Mouse (Mus musculus): Measurements from ENCODE around the gene Fkbp5.

Gene Fkbp5

DNA sequence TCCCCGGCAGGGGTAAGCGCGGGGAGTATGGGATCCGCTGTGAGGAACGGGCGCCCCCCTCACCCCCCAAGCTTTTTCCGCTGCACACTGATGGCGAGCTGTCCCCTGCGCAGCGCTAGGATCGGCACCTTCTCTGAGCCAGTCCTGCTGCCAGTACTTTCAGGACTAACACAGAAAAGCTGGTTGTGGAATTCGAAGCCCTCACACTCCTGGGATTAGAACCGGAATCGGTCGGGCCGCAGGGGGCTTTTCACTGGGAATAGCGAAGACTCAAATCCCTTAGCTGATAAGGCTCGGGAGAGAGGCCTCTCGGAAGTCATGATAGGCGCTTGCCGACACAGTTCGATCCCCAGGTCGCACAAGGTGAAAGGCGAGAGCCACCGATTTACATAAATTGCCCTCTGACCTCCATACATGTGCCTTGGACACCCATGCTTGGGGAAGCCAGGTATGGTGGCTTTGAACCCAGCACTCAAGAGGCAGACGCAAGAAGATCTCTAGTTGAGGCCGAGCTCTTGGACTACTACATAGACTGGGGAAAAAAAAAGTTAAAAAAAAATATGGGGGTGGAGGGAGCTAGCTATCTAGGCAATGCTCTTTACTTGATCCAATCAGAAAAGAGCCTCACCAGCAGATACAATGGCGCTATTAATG lies 6.2 kb upstream of the Fkbp5 start:
- DNase-seq, result no peak

DNA sequence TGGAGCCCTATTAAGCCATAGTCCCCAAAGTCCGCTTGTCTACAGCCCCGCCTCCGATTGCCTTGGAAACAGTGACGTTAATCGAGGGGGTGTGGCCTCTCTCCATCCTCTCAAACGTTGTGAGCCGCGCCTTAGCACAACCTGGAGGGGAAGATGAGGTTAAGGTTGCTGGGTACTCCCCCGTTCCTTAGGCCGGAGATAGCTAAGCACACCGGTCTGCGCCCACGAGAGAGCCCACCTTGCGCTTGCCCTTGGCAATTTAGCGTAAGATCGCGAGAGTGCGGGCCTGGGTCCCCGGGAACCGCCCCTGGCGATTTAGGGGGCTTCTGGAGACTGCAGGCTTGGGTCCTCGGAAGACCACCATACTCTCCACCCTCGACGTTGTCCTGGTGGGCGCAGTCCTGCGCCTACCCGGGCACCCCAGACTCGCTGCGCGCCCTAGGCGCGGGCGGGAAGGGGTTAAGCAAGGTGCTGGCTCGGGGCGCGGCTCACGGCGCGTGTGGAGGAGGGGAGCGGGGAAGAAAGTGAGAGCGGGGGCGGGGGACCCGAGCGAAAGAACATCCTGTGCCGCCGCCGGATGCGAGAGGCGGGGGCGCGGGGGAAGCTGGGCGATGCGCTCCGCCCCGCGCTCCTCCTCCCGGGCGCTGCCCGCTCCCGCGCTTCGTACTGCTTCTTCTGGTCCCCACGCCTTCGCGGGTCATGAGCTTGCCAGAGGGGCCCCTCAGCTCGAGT lies 5.5 kb upstream of the Fkbp5 start:
- peak; percentile 97 for DNase-seq

DNA sequence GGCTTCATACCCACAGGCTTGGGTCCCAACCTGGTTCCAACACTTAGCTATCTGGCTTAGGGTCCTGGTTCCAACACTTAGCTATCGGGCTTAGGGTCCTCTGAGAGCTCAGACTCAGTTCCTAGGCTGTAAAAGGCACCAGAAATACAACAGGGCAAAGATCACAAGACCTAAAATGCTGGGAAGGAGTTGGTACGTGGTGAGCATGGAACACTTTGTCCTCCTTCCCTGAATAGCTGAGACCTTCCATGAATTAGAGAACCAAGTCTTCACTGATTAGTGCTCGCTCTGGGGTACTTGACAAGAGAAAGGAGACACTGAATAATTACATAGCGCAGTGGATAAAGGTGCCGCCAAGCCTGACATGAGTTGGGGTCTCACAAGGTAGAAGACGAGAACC lies 4.6 kb upstream of the Fkbp5 start:
- DNase-seq, result peak; percentile 64

DNA sequence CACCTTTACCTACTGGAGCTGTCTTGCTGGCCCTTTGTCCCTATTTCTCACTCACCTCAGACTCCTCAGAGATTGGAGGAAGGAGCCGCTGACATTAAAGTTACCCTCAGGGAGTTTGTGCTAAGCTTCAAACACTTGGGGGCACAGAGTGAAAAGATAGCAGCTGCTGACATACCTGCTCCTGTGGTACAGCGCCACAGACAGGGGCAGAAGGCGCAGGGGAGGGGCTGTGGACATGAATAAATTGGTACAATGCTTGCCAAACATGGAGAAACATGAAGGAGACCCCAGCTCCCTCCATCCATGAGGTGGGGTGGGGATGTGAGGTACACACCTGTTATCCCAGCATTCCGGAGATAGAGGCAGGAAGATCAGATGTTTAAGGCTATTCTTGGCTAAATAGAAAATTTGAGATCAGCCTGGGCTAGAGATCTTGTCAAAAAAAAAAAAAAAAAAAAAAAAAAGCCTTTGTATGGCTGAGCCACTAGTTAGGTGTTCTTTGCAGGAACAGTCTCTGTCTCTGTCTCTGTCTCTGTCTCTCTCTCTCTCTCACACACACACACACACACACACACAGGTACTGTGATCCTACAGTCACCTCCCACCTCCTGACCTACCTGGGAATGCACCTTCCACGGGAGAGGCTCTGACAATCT lies 3.9 kb upstream of the Fkbp5 start:
- DNase-seq, result peak; percentile 22

DNA sequence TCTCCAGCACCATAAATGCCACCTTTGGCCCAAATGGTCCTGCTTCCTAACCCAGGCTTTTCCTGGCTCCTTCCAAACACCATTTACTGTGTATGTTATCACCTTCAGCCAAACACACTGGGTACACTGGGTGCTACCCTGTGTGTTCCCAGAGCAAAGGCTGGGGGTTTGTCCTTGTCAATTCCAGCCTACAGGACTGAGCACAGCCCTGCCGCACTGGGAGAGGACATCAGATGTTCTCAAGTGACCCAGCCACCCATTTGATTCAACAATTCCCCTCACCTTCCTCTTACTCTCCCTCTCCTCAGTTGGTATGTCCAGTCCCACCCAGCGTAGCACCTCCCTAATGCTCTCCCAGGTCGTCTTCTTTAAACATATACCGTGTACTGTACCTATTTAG lies 3.2 kb upstream of the Fkbp5 start:
- peak; percentile 25 for DNase-seq

DNA sequence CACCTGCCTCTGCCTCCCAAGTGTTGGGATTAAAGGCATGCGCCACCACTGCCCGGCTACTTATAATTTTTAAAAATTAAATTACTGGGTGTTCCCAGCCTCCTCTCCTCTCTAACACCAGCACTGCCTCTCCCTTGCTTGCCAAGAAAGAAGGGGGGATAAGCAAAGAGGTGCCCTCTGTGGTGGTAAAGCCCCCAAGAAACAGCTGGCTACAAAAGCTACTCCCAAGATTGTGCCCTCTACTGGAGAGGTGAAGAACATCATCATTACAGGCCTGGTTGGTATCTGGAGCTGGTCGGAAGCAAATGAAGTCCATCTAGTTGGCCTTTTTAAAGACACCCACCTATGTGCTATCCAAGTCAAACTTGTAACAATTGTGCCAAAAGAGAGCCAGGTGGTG lies 2.5 kb upstream of the Fkbp5 start:
- peak; percentile 53 for DNase-seq

DNA sequence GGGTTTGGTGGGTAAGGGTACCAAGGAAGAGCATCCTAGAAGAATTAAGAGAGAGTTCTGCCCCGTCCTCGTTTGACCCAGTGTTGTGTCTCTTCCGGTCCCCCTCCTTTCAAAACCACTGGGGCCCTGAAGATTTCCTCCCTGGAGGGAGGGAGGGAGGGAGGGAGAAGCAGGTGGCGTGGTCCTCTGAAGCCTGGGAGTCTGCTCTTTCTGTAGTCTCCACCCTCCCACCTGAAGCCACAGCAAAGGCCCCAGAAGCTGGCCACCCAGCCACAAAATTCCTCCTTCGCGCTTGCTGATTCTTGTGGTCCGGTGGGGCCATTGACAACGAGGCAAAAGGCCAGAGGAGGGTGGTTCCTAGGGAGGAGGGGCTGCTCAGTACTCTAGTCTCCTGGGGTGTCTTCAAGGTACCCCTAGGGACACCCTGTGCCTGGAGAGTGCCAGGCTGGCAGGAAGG lies 1.3 kb upstream of the Fkbp5 start:
- DNase-seq, result peak; percentile 64

DNA sequence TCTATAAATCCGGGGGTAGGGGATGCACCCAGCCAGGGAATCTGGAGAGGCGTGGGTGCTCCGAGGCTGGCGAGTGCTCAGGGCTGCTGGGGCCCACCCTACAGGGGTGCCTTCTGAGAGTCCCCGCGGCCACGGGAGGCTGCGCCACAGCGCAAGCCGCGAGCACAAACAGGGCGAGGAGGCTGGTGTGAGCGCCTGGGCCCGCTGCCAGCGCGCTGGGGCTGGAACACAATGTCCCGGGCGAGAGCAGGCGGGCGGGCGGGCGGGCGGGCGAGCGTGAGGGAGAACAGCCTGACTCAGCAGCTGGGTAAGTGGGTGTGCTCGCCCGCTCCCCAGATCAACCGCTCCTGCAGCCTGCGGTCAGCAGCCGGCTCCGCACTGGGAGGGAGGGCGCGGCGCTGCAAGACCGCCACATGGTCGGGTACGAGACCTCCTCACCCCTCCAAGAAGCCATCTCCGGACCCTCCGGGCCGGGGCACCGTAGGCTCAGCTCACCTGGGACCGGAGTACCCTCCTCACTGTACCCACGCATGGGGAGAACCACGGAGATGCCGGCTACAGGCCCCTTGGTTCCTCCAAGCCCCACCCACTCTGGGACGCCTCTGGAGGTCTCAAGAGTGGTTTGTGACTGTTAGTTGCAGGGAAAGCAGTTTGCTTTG lies 758 bp upstream of the Fkbp5 start:
- peak; percentile 95 for DNase-seq

DNA sequence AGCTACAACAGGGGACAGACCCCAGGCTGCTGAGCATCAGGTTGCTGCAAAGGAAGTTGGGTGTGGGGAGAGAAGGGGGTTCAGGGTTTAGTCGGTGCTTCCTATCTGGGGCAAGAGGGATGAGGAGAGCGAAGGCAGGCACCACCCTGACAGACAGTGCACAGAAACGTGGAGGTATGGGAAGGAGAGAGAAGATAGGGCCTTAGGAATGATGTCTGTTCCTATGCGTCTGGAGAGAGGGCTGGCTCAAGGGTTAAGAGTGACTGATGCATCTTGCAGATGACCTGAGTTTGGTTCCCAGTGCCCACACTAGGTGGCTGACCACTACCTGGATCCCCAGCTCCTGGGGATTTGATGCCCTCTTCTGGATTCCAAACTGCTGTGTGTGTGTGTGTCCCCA lies 446 bp downstream of the Fkbp5 start:
- DNase-seq, result peak; percentile 20

DNA sequence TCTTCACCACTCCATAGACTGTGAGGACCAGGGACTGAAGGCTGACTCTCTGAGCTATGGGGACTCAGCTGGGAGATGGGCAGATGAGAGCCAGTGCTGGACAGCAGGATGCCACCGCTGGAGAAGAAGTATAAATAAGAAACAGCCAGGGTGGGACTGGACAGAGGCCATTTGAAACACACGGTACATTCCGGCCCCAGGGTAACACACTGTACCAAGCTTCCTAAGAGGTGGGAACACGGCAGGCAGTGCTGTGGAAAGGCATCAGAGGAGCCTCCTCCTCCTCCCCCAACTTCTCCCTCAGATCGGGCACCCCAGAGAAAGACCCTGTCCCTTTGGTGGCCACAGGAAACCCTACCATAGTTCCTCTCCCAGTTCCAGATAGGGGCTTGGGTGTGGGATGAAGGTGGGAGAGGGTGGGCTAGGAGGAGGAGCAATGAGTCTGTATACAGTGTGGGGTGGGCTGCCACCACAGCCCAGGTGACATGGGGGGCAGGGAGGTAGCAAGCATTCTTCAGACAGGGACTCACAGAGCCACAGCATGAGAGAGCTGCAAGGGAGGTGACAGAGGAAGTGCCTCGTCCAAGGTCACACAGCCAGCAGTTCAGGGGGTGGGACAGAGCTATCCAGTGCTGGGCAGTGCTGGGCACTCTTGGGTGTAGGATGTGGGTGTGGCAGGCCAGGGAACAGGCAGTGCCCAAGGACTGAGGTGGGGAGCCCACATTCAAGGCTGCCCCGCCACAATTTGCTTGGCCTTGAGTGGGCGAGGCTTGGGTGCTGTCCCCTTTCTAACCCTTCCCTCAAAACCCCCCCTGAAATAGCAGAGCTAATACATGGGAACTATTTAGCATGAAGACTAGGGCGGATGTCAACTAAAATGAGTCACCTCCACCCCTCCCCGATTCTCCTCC lies 1.6 kb downstream of the Fkbp5 start:
- DNase-seq, result peak; percentile 66

DNA sequence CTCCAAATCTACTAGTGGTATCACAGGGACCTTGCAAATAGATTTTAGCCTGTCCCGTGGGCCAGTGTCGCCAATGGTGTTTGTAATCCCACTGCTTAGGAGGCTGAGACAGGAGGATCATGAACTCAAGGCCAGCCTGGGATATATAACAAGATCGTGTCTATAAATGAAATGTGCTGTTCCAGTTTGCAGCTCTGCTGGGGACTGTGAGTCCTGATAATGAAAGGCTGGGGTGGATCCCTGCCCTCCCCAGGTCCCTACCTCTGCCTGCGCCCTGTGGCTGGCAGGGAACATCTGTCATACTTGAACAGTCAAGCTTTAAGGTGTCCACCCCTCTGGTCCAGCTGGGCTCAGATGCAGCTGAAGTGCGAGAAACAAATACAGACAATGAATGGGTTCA lies 2.8 kb downstream of the Fkbp5 start:
- DNase-seq, result peak; percentile 24

DNA sequence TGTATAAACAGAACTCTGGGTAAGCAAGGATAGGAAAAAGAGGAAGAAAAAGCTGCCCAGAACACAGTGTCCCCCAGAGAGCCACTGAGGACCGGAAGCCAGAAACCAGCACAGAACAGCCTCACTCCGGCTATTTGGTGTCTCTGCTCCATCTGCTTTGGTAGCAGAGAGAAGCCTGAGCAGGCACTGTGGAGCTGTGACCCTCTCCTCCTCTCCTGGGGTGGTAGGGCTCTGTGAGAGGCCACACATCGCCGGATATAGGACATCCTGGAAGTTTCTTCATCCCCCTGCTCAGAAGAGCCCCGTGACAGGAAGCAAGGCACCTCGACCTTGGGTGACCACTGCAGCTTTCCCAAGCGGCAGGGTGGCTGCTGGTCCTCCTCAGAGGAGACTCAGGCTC lies 3.5 kb downstream of the Fkbp5 start:
- peak; percentile 56 for DNase-seq

DNA sequence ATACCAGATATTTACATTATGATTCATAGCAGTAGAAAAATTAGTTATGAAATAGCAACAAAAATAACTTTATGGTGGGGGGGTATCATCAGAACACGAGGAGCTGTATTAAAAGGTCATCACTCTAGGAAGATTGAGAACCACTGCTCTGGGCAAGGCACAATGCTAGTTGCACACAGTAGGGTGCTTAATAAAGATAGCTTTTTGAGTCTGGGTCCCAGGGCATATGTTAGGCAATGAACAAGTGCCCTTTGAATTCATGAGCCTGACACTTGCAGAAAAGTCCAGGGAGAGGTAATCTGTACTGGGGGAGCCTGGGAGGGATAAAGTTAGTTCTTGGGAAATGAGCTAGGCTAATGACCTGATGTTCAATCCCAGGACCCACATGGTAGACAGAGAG lies 4.0 kb downstream of the Fkbp5 start:
- peak; percentile 32 for DNase-seq

DNA sequence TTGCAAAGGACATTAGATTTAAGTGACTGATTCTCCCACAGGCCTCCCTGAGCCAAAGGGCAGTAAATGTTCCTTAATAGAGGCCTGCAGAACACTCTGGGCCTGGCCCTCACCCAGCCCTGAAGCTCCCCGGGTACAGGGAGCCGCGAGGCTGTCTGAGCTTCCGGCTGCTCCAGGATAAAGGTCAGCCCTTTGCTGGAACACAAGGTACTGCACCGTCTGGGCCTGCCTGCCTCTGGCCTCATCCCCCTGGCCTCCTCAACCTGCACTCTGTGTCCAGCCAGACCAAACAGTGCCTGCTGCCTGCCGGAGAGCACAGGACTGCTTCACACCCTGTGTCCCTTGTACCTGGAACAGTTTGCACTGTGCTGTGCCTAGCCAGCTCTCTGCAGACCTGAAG lies 4.6 kb downstream of the Fkbp5 start:
- DNase-seq, result peak; percentile 96

DNA sequence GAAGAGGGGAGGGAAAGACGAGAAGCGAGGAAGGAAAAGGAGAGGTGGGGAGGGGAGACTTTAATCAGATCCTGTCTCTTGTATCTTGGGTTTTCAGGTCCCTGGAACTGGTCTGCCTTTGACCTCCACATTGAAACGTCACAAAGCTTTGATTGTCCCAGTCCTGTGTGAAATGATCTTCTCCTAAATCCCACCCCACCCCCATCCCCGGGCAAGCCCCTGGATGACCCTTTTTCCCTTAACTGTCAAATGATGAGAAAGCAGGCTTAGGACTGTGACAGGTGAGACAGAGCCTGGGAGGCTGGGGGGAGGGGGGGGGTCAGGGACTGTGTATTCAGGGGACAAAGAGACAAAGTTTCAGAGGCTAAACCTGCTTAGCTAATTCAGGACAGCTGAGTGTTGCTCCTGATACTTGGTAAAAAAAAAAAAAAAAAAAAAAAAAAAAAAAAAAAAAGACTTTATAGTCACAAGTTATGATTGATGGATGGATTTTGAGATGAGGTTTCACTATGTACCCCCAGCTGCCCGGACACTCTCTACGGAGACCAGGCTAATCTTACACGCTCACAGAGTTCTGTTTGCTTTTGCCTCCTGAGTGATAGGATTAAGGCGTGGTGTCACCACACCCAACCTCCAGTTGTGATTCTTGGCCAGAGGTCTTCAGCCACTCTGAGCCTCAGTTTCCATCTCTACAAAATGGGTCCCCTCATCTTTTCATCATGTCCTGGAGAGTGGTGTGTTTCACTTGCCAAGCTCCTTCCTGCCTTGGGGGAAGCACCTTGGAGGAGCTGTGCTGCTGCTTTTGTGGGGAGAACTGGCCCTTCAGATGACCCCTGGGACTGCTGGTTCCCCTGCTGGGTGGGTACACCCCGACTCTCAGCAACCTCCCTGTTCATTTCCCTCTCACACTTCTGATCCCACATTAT lies 5.4 kb downstream of the Fkbp5 start:
- no peak for DNase-seq

DNA sequence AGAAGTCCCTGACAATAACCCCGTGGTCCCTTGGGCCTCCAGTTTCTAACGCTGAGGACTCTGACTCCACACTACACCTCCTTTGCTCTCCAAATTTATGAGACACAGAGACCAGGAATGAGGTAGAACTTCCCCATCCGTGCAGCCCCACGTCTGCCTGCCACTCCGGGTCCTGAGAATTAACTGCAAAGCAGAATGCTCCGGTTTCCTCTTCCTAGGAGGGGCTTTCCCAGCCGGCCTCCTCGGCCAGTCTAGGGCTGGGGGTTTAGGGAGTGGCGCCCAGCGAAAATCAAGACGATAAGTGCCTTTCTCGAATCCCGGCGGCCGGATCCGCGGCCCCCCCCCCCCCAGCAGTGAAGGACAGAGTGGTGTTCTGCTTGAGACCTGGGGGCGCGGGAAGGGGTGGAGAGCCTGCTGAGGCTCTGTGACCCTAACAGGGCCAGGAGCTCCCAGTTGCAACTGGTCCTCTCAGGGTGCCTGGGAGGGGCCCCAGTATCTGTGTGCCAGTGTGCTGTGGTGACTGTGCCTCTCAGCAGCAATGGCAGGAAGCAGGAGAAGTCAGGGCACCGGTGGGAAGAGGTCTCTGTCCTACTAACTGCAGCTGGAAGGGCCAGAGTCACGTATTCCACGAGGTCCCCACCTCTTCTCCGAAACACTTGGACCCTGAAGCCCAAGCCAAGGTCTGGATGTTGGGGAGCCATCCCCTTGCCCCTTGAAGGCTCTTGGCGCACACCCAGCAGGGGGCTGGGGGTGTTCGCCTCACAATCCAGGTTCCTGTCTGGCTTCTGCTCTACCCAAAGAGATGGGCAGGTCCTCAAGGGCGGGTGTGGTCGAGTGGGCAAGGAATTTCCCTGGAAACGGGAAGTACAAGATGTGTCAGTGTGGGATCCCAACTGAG lies 6.6 kb downstream of the Fkbp5 start:
- peak; percentile 35 for DNase-seq

DNA sequence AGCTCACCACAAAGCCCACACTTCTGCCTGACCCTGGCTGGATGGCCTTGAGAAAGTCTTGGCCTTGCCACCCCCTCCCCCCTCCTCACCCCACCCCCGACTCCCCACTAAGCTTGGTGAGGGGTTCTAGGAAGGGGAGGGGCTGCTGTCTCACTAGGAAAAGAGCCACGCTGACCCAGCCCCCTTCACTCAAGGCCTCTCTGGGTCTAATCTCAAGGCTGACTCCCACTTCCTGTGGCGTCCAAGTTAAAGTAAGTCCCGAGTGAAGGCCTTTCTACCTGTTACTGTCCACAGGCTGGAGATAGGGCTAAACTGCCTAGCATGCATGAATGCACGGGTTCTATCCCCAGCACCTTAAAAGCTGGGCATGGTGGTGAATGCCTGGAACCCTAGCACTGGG lies 9.8 kb downstream of the Fkbp5 start:
- DNase-seq, result no peak

DNA sequence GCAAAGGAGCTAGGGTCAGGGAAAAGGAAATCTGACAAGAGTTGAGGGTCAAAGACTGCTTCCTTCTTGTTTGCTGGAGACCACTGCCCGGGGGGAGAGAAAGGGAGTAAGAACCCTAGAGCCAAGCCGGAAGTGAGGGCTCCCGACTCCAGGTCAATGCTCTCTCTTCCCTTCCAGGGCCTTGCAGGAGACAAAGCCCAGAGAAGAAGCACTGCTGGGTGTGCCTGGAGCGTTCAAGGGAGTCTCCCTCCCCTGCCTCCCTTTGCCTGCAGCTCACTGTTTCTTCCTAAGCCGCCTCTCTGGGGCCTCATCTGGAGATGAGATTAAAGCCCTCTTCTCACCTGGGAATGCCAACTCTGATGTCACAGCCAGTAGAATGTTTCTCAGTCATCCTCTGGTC lies 10.4 kb downstream of the Fkbp5 start:
- no peak for DNase-seq

DNA sequence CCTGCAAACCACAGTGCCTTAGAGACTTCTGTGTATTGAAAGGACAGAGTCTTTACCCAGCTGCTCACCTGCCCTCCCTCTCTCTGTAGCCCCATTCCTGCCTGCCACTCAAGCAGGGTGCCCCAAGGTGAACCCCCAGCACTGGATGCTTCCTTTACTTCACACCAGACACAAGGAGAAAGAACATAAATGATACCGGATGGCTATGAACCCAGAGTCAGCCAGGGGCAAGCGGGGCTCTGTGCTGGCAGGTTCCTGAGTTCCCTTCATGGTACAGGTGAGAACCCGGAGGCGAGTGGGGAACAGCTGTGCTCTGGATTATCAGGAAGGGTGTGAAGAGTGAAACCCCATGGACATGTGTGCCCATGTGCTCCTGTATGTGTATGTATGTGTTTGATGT lies 11.7 kb downstream of the Fkbp5 start:
- DNase-seq, result no peak

DNA sequence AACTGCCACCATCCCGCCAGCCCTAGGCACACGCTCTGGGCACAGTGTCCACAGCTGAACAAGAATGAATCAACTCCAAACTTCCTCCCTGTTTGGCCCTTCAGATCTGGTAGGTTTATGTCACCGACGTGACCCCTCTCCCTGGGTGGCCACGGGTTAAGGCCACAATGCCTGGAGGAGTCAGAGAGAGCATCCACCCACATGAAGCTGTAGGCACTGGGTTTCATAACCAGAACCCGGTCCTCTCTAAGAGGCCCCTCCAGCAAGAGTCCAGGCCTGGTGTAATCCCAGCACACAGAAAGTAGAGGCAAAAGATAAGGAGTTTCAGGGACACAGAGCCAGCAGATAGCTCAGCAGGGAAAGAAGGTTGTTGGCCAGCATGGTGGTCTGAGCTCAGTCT lies 13.1 kb downstream of the Fkbp5 start:
- DNase-seq, result no peak

Measured in kidney, adult 9 months (tissue).